Mouse (Mus musculus): ENCODE results near the gene Pou2f2. TPM values are rescaled to one million over a fixed set of nuclear protein-coding genes. Genes with fewer than 3 reads are reported as not detected.

The Pou2f2 gene
- polyA plus RNA-seq, 1 experiment from 2014 or later: 24.1 TPM

- WGBS: 68% methylated on average over 10 of the region's 10 CpGs
- H3K27ac ChIP-seq (replicated peaks): no peak overlapping the region
- no peaks in the 10 kb centered on the region for H3K9me3 ChIP-seq (replicated peaks)
- 0 out of 2 replicates have a peak, but pooled peaks cover 5% of the 10 kb centered on the region for H3K4me1 ChIP-seq
- H3K4me3 ChIP-seq (replicated peaks): no peak overlapping the region
- H3K9ac ChIP-seq (replicated peaks): no peak overlapping the region
- H3K36me3 ChIP-seq: peaks cover 37% of the 10 kb centered on the region
- no peaks in the 10 kb centered on the region for H3K27me3 ChIP-seq (replicated peaks)
- ATAC-seq (ENCODE audit: low FRiP score): 0 out of 2 replicates have a peak, but pooled peaks have one; percentile 16
- no peak overlapping the region for H3K4me2 ChIP-seq
Measured at GRCm38 (mm10) chr7:25087256-25087912, 92.1 kb downstream of the Pou2f2 start.

GRCm38 (mm10) chr7:25086656-25087055 is 92.9 kb downstream of the Pou2f2 start:
- H3K4me1 ChIP-seq: 0 out of 2 replicates have a peak, but pooled peaks cover 5% of the 10 kb centered on the region
- no peak for ATAC-seq (ENCODE audit: low FRiP score)
- no peaks in the 10 kb centered on the region for H3K27me3 ChIP-seq (replicated peaks)
- H3K36me3 ChIP-seq: peaks cover 40% of the 10 kb centered on the region
- no peak overlapping the region for H3K27ac ChIP-seq (replicated peaks)
- WGBS: 57% methylated on average over 3 of the region's 3 CpGs
- no peak overlapping the region for H3K4me2 ChIP-seq
- H3K4me3 ChIP-seq (replicated peaks): no peak overlapping the region
- no peak overlapping the region for H3K9ac ChIP-seq (replicated peaks)
- H3K9me3 ChIP-seq (replicated peaks): no peaks in the 10 kb centered on the region

GRCm38 (mm10) chr7:25084621-25085020 is 94.9 kb downstream of the Pou2f2 start:
- peaks cover 55% of the 10 kb centered on the region for H3K36me3 ChIP-seq
- WGBS: 91% methylated on average over 5 of the region's 5 CpGs
- H3K4me3 ChIP-seq (replicated peaks): no peak overlapping the region
- no peak overlapping the region for H3K27ac ChIP-seq (replicated peaks)
- H3K4me2 ChIP-seq: no peak overlapping the region
- ATAC-seq (ENCODE audit: low FRiP score): no peak
- H3K4me1 ChIP-seq: peaks cover 6% of the 10 kb centered on the region
- no peaks in the 10 kb centered on the region for H3K9me3 ChIP-seq (replicated peaks)
- H3K27me3 ChIP-seq (replicated peaks): no peaks in the 10 kb centered on the region
- H3K9ac ChIP-seq (replicated peaks): no peak overlapping the region

- Histone ChIP-seq H3K36me3 (peaks cover 56% of the 10 kb centered on the region), H3K9me3 (replicated peaks) (no peaks in the 10 kb centered on the region), H3K4me1 (peaks cover 21% of the 10 kb centered on the region), H3K4me3 (replicated peaks) (no peak overlapping the region), H3K4me2 (no peak overlapping the region), H3K27ac (replicated peaks) (no peak overlapping the region), H3K9ac (replicated peaks) (no peak overlapping the region), H3K27me3 (replicated peaks) (no peaks in the 10 kb centered on the region)
- no peak for ATAC-seq (ENCODE audit: low FRiP score)
- WGBS: 77% methylated on average over 4 of the region's 4 CpGs
Measured at GRCm38 (mm10) chr7:25082510-25082909, 97.0 kb downstream of the Pou2f2 start.

GRCm38 (mm10) chr7:25080431-25080830 is 99.1 kb downstream of the Pou2f2 start:
- H3K9me3 ChIP-seq (replicated peaks): no peaks in the 10 kb centered on the region
- H3K4me2 ChIP-seq: no peak overlapping the region
- H3K27ac ChIP-seq (replicated peaks): no peak overlapping the region
- H3K27me3 ChIP-seq (replicated peaks): no peaks in the 10 kb centered on the region
- ATAC-seq (ENCODE audit: low FRiP score): no peak
- H3K4me1 ChIP-seq: peaks cover 29% of the 10 kb centered on the region
- H3K36me3 ChIP-seq: peaks cover 56% of the 10 kb centered on the region
- no peak overlapping the region for H3K9ac ChIP-seq (replicated peaks)
- WGBS: 94% methylated on average over 13 of the region's 13 CpGs
- H3K4me3 ChIP-seq (replicated peaks): no peak overlapping the region

- Histone ChIP-seq H3K36me3 (peaks cover 49% of the 10 kb centered on the region), H3K4me2 (no peak overlapping the region; the same call in 1 of the 2 replicates), H3K27ac (replicated peaks) (no peak overlapping the region), H3K9ac (replicated peaks) (no peak overlapping the region), H3K9me3 (replicated peaks) (no peaks in the 10 kb centered on the region), H3K4me1 (peaks cover 29% of the 10 kb centered on the region), H3K4me3 (replicated peaks) (no peak overlapping the region), H3K27me3 (replicated peaks) (no peaks in the 10 kb centered on the region)
- 78% methylated on average over 12 of the region's 12 CpGs for whole genome bisulfite sequencing
- ATAC-seq (ENCODE audit: low FRiP score): no peak
Measured at GRCm38 (mm10) chr7:25079496-25080026, 100.0 kb downstream of the Pou2f2 start.

GRCm38 (mm10) chr7:25077414-25077755 is 102.1 kb downstream of the Pou2f2 start:
- under 1% methylated on average over 33 of the region's 33 CpGs for WGBS
- Histone ChIP-seq H3K36me3 (peaks cover 28% of the 10 kb centered on the region), H3K4me3 (replicated peaks) (peak overlapping the region; percentile 55), H3K9ac (replicated peaks) (peak overlapping the region; percentile 72), H3K4me2 (peak overlapping the region; percentile 72), H3K4me1 (peaks cover 41% of the 10 kb centered on the region), H3K27me3 (replicated peaks) (no peaks in the 10 kb centered on the region), H3K9me3 (replicated peaks) (no peaks in the 10 kb centered on the region), H3K27ac (replicated peaks) (peak overlapping the region; percentile 88)
- peak; percentile 27; the same call in 1 of the 2 replicates for ATAC-seq (ENCODE audit: low FRiP score)

GRCm38 (mm10) chr7:25076663-25077413 is 102.7 kb downstream of the Pou2f2 start:
- Histone ChIP-seq H3K9me3 (replicated peaks) (no peaks in the 10 kb centered on the region), H3K27me3 (replicated peaks) (no peaks in the 10 kb centered on the region), H3K9ac (replicated peaks) (peak overlapping the region; percentile 72), H3K4me2 (peak overlapping the region; percentile 72), H3K36me3 (peaks cover 23% of the 10 kb centered on the region), H3K4me1 (peaks cover 42% of the 10 kb centered on the region), H3K4me3 (replicated peaks) (peak overlapping the region; percentile 55), H3K27ac (replicated peaks) (peak overlapping the region; percentile 93)
- peak; percentile 96 for ATAC-seq (ENCODE audit: low FRiP score)
- WGBS: under 1% methylated on average over 56 of the region's 56 CpGs

GRCm38 (mm10) chr7:25076296-25076662 is 103.2 kb downstream of the Pou2f2 start:
- H3K27ac ChIP-seq (replicated peaks): peak overlapping the region; percentile 93
- peaks cover 17% of the 10 kb centered on the region for H3K36me3 ChIP-seq
- H3K9me3 ChIP-seq (replicated peaks): no peaks in the 10 kb centered on the region
- H3K4me1 ChIP-seq: peaks cover 48% of the 10 kb centered on the region
- no peak for ATAC-seq (ENCODE audit: low FRiP score)
- peak overlapping the region; percentile 65 for H3K4me2 ChIP-seq
- H3K4me3 ChIP-seq (replicated peaks): peak overlapping the region; percentile 43
- H3K9ac ChIP-seq (replicated peaks): peak overlapping the region; percentile 56
- 19% methylated on average over 7 of the region's 7 CpGs for whole genome bisulfite sequencing
- no peaks in the 10 kb centered on the region for H3K27me3 ChIP-seq (replicated peaks)

- ATAC-seq (ENCODE audit: low FRiP score): no peak
- no peak overlapping the region for H3K4me3 ChIP-seq (replicated peaks)
- WGBS: 81% methylated on average over 8 of the region's 8 CpGs
Measured at GRCm38 (mm10) chr7:25073924-25074323, 105.6 kb downstream of the Pou2f2 start.

GRCm38 (mm10) chr7:25072716-25073390 is 106.7 kb downstream of the Pou2f2 start:
- ATAC-seq (ENCODE audit: low FRiP score): peak; percentile 39
- Histone ChIP-seq H3K27me3 (replicated peaks) (no peaks in the 10 kb centered on the region), H3K36me3 (peaks cover 6% of the 10 kb centered on the region), H3K9me3 (replicated peaks) (no peaks in the 10 kb centered on the region), H3K9ac (replicated peaks) (peak overlapping the region; percentile 92), H3K4me2 (peak overlapping the region; percentile 86), H3K27ac (replicated peaks) (peak overlapping the region; percentile 95), H3K4me3 (replicated peaks) (peak overlapping the region; percentile 78), H3K4me1 (peaks cover 63% of the 10 kb centered on the region)
- WGBS: 1% methylated on average over 24 of the region's 33 CpGs

More at GRCm38 (mm10) chr7:25073924-25074323, 105.6 kb downstream of the Pou2f2 start:
- no peaks in the 10 kb centered on the region for H3K27me3 ChIP-seq (replicated peaks)
- no peaks in the 10 kb centered on the region for H3K9me3 ChIP-seq (replicated peaks)
- H3K27ac ChIP-seq (replicated peaks): peak overlapping the region; percentile 95
- no peak overlapping the region for H3K9ac ChIP-seq (replicated peaks)
- H3K36me3 ChIP-seq: no peaks in the 10 kb centered on the region
- H3K4me1 ChIP-seq: peaks cover 63% of the 10 kb centered on the region
- peak overlapping the region; percentile 86 for H3K4me2 ChIP-seq

All from neural tube, embryonic 15.5 days (tissue).